Mouse (Mus musculus) layer of hippocampus, postnatal 36 days (tissue): Measurements from ENCODE around the gene Disc1. TPM values are rescaled to one million over a fixed set of nuclear protein-coding genes. Genes with fewer than 3 reads are reported as not detected.

Source experiments
- DNase-seq, 2 experiments: peaks; one replicate each; pipeline ENCODE4 v3.0.0; 2022
- total RNA-seq, 2 experiments: library from RNA; stranded (reverse); gene quantifications; 2 replicates each; pipeline ENCODE4 v1.2.3; 2021

Gene Disc1
- total RNA-seq, 2 experiments from 2014 or later = 4.4 to 6.4 TPM

DNA sequence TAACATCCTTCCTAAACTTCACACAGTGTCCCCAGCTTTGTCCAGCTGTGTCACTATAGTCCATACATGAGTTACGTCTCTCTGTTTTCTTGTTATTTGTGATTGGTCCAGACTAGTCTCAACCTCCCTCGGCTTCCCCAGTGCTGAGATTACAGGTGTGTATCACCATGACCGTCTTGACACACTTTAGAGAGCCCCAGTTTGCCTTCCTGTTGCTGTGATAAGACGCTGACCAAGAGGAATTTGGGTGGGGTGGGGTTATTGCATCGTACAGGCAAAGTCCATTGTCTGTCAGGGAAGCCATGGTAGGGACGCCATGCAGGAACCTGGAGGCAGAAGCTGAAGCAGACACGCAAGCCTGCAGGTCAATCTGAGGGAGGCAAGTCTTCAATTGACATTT lies 216.3 kb downstream of the Disc1 start:
- no peak for DNase-seq

DNA sequence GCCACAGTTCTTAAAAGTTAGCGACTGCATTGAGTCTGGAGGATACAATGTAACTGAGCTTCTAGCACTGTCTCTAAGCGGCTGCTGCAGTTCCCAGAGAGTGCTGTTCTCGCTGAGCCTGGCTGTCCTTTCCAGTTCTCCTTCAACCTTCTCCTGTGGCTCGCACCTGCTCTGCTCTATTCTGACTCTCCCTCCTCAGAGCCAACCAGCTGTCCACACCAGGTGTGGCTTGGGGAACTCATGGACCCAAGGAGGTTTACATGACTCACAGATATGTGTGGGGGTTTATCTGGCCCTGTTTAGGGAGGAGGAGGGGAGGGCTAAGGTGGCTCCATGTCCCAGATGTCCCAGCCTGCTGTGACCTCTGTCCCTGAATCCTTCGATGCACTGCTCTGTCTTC lies 217.4 kb downstream of the Disc1 start:
- no peak for DNase-seq

DNA sequence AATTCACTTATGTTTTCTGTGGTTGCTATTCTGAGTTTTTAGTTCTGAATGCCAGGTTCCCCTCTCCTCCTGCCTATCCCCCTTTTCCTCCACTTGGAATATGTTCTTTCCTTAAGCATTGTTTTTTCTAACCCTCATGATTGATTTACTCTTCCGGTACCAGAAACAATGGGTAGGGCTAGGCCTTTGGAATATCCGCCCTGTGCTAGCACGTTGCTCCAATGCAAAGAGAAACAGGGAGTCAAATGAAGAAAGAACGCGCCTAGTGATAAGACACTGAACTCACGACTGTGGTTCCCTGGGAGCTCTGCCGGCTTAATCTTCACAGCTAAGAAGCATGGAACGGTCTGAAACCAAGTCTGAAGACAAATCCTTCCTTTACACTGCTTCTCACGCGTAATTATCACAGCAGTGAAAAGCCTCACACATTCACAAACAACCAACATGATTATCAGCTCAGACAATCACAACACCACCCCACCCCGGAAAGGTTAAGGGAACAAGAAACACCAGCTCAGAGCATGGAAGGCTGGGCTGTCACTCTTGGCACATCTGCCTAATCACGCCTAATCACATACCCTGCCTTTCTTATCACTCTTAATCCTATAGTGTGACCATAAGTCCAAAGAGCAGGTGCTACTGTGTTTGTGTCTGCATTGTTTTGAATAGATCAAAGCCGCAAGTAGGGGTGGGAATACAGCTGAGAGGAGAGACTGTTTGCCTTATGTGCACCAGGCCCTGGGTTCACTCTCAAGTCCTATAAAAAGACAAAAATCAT lies 218.3 kb downstream of the Disc1 start:
- no peak for DNase-seq

DNA sequence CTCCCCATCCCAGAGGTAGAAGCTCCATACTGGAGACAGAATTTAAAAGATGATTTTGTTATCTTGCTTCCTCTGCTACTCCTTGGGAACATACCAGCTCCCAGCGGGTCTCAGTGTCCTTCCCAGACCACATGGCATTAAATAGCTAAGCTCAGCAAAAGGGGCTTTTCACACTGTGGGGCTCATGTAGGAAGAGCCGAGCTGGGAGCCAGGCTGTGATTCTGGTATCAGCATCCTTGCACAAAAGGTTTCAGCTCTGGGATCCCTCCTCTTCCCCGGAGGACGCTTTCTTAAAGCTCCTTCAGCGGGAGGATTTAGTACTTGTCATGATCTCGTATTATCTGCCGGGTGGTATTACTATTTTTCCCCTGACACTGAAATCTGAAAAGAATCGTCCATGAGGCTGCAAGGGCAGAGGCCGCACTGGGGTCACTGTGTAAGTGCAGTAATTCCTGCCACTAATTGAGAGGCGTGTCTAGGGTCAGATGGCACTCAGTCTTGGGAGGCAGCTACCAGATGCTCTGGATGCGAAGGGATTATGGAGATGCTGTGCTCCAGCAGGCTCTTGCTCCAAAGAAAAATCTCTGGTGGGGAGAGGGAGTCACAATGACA lies 223.2 kb downstream of the Disc1 start:
- no peak for DNase-seq

DNA sequence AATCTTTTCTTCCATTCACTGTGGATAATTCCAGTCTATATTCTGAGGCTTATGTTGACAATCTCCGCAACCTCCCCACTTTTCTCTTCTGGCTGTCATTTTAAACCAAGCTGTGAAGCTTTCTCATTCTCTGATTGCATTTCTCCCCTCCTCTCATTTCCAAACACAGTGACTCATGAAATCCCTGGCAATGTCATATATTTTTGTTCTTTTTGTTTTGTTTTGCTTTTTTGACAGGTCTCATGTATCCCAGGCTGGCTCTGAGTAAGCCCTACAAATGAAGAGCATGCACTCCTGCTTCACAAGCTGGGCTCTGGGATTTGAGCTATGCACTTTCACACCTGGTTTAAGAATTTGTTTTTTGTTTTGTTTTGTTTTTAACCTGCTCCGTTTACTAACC lies 225.2 kb downstream of the Disc1 start:
- no peak for DNase-seq

DNA sequence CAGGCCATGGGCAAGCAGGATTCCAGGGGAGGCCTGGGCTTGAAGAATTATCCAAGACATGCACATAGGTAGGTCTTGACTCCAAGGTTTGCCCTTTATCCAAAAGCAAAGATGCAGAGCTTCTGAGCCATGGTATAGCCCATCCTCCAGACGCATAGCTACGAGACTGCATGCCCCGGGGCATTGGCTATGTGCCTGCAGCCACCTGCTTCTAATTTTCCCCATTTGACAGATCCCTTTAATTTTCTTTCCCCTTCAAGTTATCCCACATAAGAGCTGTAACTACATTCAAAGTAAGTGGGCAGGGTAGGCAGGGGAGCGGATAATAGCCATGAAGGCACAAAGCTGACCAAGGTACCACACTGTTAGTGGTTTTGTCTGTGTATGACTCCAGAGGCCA lies 225.9 kb downstream of the Disc1 start:
- no peak for DNase-seq

DNA sequence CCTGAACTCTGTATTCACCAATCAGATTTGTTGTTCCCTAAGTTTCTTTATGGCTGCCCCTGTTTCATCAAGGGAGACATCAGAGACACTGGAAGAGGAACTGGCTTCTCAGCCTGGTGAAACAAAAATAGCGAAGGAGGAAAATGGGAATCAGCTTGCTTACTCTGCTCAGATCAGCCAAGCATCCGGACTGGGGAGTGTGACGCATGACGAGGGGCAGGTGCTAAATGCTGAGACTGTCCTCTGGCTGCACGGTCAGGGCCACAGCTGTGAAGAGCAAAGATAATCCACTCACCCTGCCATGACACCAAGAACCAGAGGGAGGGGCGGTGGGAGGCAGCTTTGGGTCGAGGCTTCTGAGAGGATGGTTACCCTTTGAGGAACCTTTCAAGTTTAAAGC lies 228.5 kb downstream of the Disc1 start:
- no peak for DNase-seq

DNA sequence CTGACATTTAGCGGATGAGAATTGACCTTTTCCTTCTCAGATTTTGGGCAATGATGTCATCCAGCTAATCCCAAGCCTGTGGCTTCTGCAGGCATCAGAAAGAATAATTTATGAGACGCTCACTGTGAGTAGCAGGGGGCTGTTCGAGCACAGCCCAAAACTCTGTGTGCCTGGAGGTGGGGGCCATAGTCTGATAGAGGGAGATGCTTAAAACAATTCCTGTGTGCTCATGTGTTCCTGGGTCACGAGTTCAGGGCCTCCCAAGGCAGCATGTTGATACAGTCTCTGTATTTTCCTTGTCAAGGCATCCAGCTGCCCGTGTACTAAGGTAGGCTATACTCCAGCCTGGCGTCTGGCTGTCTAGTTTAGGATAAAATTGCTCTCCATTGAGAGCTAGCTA lies 229.5 kb downstream of the Disc1 start:
- no peak for DNase-seq

DNA sequence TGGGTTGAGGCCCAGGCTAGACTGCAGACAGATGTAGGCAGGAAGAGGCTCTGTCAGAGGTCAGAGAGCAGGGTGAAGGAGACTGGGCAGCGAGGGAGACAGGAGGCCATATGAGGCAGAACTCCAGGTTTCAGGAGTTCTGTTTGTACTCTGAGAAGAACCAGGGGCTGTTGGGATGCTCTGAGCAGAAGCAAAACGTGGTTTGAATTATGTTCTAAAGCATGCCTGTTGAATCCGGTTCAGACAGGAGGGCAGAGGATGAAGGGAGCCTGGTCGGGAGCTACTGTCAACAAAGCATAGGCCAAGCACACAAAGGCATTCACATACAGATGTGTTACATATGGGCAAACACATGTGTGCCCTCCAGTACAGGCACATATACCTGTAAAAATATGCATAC lies 230.9 kb downstream of the Disc1 start:
- DNase-seq = no peak

DNA sequence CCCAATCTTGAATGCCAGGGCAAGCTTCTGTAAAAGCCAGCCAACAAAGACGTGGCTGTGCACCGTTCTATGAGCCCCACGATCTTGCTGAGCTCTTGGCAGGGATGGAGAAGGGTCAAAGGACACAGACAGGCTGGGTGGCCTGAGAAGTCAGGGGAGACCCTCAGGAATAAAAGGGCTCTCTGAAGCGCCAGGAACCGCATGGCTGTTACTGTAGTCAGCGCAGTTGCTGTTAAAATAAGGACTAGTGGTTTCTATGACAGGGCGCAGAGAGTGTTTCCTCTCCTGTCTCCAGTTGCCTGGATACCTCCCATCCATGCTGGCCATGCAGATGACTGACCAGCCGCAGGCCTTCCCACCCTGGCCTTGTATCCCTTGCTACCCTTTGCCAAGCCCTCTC lies 231.4 kb downstream of the Disc1 start:
- DNase-seq = no peak

DNA sequence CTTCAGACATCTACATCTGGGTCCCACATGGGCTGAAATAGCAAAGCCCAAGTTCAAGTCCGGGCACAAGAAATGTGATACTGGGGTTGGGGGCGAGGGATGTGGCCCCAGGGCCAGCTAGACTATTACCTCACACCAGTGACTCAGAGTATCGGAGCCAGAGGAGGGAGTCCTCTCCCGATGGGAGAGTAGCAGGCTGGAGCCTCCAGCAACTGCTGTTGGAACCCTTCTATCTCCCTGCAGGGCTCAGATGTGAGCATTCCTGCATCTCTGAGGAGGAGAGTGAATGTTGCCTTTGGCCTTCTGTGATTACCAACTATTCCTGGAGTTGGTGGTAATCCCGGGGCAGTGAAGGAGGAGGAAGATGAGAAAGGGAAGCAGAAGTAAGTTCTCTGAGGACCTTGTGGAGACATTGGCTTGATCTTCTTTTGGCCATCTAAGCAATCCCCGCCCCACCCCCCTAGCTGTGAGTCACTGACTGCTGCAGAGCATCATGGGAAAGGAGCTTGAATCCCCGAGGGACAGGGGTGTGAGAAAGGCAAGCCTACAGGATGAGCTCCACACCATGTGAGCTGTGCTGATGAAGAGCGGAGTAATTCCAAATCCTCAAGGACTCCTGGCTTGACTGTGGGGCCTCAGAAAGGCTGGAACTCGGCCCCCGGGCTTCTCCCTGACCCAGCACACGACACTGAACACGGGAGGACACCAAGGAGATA lies 232.1 kb downstream of the Disc1 start:
- DNase-seq = no peak

DNA sequence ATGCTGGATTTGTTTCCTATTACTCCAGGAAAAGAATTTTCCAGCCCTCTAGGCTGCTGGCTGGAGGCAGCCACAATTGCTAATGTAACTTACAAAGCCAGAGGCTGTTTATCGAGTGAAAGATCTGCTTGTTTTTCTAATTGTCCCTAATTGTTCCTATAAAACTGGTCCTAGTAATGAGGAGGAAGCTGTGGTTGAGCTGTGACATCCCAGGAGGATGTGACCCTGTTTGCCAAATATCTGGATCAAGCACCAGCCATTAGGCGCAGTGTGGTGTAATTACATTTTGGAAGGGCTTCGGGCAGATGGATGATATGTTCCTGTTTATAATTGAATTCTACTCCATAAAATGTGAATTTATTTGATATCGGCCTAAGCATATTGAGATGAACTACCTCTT lies 233.3 kb downstream of the Disc1 start:
- DNase-seq = no peak

DNA sequence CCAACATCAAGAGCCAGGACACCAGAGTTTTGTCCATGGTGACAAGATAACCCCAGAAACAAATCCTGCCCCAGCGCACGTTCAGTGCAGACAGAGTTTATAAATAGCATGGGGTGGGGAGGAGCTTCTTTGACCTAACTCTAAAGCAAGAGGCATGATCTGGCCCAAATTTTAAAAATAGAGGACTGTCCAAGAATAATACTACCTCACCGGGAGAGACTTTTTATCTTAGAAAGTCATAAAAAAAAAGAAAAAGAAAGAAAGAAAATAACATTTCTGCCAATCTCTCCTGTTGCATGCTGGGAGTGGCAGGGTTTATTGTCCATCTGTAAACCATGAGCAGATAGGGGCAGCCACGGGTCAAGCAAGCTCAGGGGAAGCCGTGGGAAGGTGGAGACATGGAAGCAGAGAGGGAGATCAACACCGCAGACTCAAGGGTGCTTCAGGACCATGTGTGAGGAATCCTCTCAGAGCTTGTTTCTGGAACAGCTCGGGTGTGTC lies 233.9 kb downstream of the Disc1 start:
- no peak for DNase-seq

DNA sequence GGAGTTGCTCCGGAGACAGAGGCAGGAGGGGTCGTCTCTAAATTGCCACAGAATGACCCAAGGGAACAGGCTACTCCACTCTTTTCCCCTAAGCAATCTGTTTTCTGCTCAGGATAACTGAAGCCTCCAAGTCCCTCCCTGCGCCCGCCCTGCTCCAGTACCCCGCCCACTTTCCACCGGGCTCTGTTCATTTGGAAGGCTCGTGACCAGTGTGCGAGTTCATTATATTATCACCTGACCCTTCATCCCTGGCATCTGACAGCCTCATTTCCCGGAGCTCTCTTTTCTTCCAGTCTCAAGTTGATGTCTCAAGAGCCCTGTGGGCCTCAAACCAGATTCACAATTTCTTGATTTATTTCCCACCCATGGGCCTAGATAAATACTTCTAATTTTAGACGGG lies 237.5 kb downstream of the Disc1 start:
- DNase-seq = no peak

DNA sequence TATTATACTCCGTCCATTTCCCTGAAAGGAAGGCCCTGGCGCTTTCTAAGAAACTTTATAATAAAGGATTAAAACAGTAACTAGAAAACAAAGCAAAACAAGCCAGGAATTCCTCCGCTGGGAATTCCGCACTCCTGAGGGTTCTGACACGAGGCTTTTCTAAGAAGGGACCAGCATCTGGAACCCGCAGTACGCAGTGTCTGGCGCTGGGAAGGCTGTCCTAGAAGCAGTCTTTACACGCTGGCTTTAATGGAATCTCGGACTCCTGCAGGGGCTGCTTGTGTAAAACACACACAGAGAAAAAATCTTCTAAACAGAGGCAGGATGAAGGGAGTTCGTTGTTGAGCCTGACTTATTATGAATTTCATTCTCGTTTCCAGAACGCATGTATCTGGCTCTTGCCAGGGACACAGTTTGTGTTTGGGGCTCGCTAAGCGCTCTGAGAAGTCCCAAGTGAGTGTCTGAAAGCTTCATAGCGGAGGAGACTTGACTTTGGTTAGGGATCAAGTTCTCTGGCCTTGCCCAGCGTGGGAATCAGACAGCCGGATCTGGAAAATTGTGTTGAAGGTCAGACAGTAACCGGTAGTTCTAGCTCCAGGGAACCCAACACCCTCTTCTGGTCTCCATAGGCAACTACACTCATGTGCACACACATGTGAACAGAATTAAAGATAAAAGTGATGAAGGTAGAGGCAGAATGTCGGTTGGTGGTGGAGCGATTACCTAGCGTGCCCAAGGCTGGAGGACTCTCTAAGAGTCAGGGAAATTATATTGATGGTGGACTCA lies 238.1 kb downstream of the Disc1 start:
- no peak for DNase-seq

DNA sequence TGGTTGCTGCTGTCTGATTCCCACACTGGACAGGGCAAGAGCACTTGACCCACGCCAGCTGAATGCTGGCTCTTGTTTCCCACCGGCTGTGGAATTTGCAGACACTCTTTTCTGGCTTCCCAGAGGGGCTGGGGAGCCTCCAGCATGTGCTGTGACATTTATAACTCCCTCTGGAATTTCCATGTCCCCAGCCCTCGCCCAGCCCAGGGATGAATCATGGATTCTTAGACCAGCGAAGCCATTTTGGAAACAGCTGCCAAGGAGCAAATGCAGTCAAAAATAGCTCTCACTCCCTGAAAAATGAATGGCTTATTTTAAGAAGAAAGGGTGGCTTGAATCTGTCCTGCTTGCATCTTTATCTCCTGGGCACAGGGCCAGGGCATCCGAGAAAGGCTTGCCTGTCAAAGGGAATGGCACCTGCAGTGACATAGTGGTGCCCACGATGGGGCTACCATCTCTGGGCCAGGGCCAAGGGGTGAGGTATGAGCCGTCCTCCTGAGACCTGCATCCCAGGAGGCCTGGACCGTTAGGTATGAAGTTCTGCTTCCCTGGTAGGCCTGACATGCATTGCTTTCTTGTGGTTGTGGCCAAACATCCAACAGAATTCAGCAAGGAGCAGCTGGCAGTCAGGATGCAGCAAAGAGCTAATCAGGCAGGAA lies 239.1 kb downstream of the Disc1 start:
- DNase-seq = peak in 1 of 2 experiments; percentile 41

DNA sequence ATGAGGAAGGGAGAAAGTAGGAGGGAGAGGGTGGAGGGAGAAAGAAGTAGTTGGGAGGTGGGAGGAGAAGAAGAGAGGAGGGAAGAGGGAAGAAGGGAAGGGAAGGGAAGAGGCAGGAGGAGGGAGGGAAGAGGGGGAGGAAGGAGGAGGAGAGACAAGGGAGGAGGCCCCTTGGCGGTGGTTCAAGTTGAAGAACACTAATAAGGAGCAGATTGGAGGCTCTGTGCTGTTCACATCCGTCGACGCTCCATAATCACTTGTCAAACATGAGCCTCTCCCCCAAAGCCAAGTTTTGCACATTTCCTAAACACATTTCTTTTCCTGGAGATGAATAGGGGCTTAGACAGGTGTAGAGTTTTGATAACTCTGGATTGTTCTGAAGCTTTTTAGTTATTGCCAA lies 245.3 kb downstream of the Disc1 start:
- no peak for DNase-seq

DNA sequence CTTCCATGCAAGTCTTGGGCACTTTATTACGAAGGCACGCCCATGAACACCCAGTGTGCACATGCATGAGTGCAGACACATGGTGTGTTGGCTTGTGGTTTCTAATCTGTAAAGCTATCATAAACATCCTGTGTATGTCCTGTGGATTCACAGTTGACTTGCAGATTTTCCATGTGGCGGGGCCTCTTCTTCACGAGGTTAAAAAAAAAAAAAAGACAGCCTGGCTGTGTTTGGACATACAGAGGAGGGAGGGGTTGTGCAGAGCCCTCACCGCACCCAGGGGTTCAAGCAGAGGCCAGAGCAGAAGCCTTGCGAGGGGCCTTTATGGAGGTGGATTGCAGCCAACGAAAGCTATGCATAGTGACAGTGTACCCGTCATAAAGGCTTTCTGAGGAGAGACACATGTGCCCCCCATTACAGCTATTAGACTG lies 248.0 kb downstream of the Disc1 start:
- DNase-seq = no peak

DNA sequence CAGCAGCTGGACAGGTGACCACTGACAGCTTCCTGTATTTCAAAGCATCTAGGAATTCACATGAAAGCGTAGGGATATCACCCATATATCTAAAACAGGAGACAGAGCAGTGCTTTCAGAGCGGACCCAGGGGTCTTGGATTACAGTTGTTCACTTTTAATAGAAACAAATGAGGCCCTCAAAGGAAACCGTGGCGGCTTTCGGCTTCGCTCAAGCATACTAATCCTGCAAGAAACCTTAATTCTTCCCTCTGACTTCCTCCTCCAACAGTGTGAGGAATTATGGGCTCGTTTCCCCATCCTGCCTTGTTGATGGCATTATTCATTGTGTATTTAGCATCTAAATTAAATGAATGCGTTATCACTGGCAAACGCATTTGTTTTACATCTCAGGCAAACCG lies 252.7 kb downstream of the Disc1 start:
- no peak for DNase-seq

DNA sequence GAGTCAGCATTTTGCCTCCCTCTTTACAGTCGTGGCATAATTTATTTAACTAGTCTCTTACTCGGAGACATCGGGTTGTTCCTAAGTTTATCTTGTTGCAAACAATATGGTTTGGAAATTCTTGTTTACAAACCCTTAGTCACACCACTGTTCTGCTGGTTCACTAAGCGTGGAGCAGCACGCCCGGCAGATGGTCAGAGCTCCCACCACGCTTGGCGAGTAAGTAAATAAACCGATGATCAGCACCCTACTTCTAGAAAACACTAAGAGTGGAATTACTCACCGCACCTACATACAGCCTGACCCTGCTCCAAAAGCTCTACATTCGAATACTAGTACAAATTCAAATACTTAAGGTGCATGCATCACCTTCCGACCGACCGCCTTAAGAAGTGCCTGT lies 256.0 kb downstream of the Disc1 start:
- DNase-seq = peak in 1 of 2 experiments; percentile 41
